Mouse (Mus musculus) MEL (cell line): ENCODE results near the gene Capn9. TPM values are rescaled to one million over a fixed set of nuclear protein-coding genes. Genes with fewer than 3 reads are reported as not detected.

Experiments
- DNase-seq: peaks from one replicate; pipeline ENCODE4 v3.0.0; 2011; ENCODE audit warnings: low read depth, low spot score
- H3K27ac ChIP-seq: 2 replicates; pipeline ENCODE4 v1.5.1; 2012; ENCODE audit warnings: low read depth, mild to moderate bottlenecking, control low read depth, low read length, moderate library complexity; ENCODE audit not compliant: control insufficient read depth
- H3K27me3 ChIP-seq, 2 experiments: fragments of 150-350 bp in 1 of 2; sonication (generic) in 1 of 2; 2 replicates each; pipeline ENCODE4 v1.6.1; 2012; ENCODE audit warnings: low read length in 2 of 2, mild to moderate bottlenecking in 2 of 2, improper control_type of control experiment in 1 of 2, moderate library complexity in 1 of 2; ENCODE audit not compliant: insufficient read depth in 2 of 2, control insufficient read depth in 1 of 2
- H3K36me3 ChIP-seq, 2 experiments: 2 replicates each; pipeline ENCODE4 v1.6.1; 2012 to 2014; ENCODE audit warnings: low read length in 2 of 2, improper control_type of control experiment in 1 of 2, inconsistent platforms in 1 of 2, mild to moderate bottlenecking in 1 of 2; ENCODE audit not compliant: insufficient read depth in 2 of 2, control insufficient read depth in 1 of 2
- H3K4me1 ChIP-seq, 2 experiments: fragments of 150-350 bp in 1 of 2; sonication (generic) in 1 of 2; 2 replicates each; pipeline ENCODE4 v1.6.1; 2012; ENCODE audit warnings: low read length in 2 of 2, improper control_type of control experiment in 1 of 2, mild to moderate bottlenecking in 1 of 2; ENCODE audit not compliant: insufficient read depth in 2 of 2, control insufficient read depth in 1 of 2
- H3K4me3 ChIP-seq, 2 experiments: fragments of 150-350 bp in 1 of 2; sonication (generic) in 1 of 2; 2 replicates each; pipeline ENCODE4 v1.5.1; 2012; ENCODE audit warnings: low read depth in 2 of 2, low read length in 2 of 2, mild to moderate bottlenecking in 2 of 2, moderate library complexity in 2 of 2, control low read depth in 1 of 2, improper control_type of control experiment in 1 of 2; ENCODE audit not compliant: control insufficient read depth in 1 of 2, insufficient read depth in 1 of 2
- H3K79me2 ChIP-seq: 2 replicates; pipeline ENCODE4 v1.6.1; 2012; ENCODE audit warnings: mild to moderate bottlenecking, low read length, moderate library complexity; ENCODE audit not compliant: control insufficient read depth, poor library complexity, insufficient read depth
- H3K9ac ChIP-seq: 2 replicates; pipeline ENCODE4 v1.6.1; 2012; ENCODE audit warnings: low read depth, mild to moderate bottlenecking, control low read depth, low read length, moderate library complexity; ENCODE audit not compliant: control insufficient read depth, poor library complexity, severe bottlenecking
- H3K9me3 ChIP-seq: fragments of 150-350 bp; sonication (generic); replicated peaks from 2 replicates; pipeline ENCODE4 v1.6.1; 2012; ENCODE audit warnings: mild to moderate bottlenecking, low read length, improper control_type of control experiment, moderate library complexity; ENCODE audit not compliant: insufficient read depth
- BHLHE40 ChIP-seq: IDR thresholded peaks from 2 replicates; pipeline ENCODE4 v1.6.1; 2012; ENCODE audit warnings: low read depth, mild to moderate bottlenecking, inconsistent platforms, low read length, improper control_type of control experiment, borderline replicate concordance
- CHD1 ChIP-seq: IDR thresholded peaks from 2 replicates; pipeline ENCODE4 v1.6.1; 2012; ENCODE audit warnings: low read depth, mild to moderate bottlenecking, inconsistent platforms, low read length, improper control_type of control experiment
- CTCF ChIP-seq, 3 experiments: IDR thresholded peaks in 2 of 3; conservative IDR thresholded peaks in 1 of 3; 2 replicates each; pipeline ENCODE4 v1.5.1; 2011 to 2012; ENCODE audit warnings: low read length in 3 of 3, low read depth in 2 of 3, mild to moderate bottlenecking in 2 of 3, improper control_type of control experiment in 1 of 3, inconsistent platforms in 1 of 3, mixed read lengths in 1 of 3, moderate library complexity in 1 of 3; ENCODE audit not compliant: control insufficient read depth in 1 of 3, insufficient read depth in 1 of 3, poor library complexity in 1 of 3, severe bottlenecking in 1 of 3
- E2F4 ChIP-seq: IDR thresholded peaks from 2 replicates; pipeline ENCODE4 v1.6.1; 2011; ENCODE audit warnings: low read depth, low read length, improper control_type of control experiment, borderline replicate concordance
- ELF1 ChIP-seq: IDR thresholded peaks from 2 replicates; pipeline ENCODE4 v1.6.1; 2014; ENCODE audit warnings: low read depth, mild to moderate bottlenecking, inconsistent platforms, low read length, improper control_type of control experiment, moderate library complexity
- EP300 ChIP-seq, 2 experiments: IDR thresholded peaks; 2 replicates each; pipeline ENCODE4 v1.6.1; 2011; ENCODE audit warnings: improper control_type of control experiment in 2 of 2, low read length in 2 of 2, low read depth in 1 of 2, mild to moderate bottlenecking in 1 of 2
- GATA1 ChIP-seq: IDR thresholded peaks from 2 replicates; pipeline ENCODE4 v1.6.1; 2011; ENCODE audit warnings: low read depth, low read length, improper control_type of control experiment
- HCFC1 ChIP-seq: IDR thresholded peaks from 2 replicates; pipeline ENCODE4 v1.6.1; 2012; ENCODE audit warnings: low read depth, mild to moderate bottlenecking, inconsistent platforms, low read length, improper control_type of control experiment, moderate library complexity
- JUND ChIP-seq: IDR thresholded peaks from 2 replicates; pipeline ENCODE4 v1.6.1; 2011; ENCODE audit warnings: low read depth, mild to moderate bottlenecking, improper control_type of control experiment, low read length
- MAFK ChIP-seq: IDR thresholded peaks from 2 replicates; pipeline ENCODE4 v1.6.1; 2011; ENCODE audit warnings: low read depth, mild to moderate bottlenecking, low read length, improper control_type of control experiment, borderline replicate concordance
- MEF2A ChIP-seq: IDR thresholded peaks from 2 replicates; pipeline ENCODE4 v1.6.1; 2014; ENCODE audit warnings: low read depth, mild to moderate bottlenecking, inconsistent platforms, low read length, improper control_type of control experiment; ENCODE audit not compliant: poor library complexity, insufficient replicate concordance, severe bottlenecking; ENCODE audit errors: extremely low read depth
- MXI1 ChIP-seq: IDR thresholded peaks from 2 replicates; pipeline ENCODE4 v1.6.1; 2011; ENCODE audit warnings: mild to moderate bottlenecking, low read depth, low read length, improper control_type of control experiment
- POLR2A ChIP-seq, 2 experiments: IDR thresholded peaks; 2 replicates each; pipeline ENCODE4 v1.6.1; 2011 to 2012; ENCODE audit warnings: low read length in 2 of 2, mild to moderate bottlenecking in 2 of 2, control low read depth in 1 of 2, improper control_type of control experiment in 1 of 2, low read depth in 1 of 2, moderate library complexity in 1 of 2; ENCODE audit not compliant: control insufficient read depth in 1 of 2, insufficient read depth in 1 of 2, poor library complexity in 1 of 2
- POLR2AphosphoS2 ChIP-seq: IDR thresholded peaks from 2 replicates; pipeline ENCODE4 v1.6.1; 2011; ENCODE audit warnings: low read length, improper control_type of control experiment
- POLR2AphosphoS5 ChIP-seq: IDR thresholded peaks from 2 replicates; pipeline ENCODE4 v1.6.1; 2012; ENCODE audit warnings: low read depth, borderline replicate concordance, mild to moderate bottlenecking, inconsistent platforms, low read length, moderate library complexity, mixed read lengths
- RAD21 ChIP-seq: IDR thresholded peaks from 2 replicates; pipeline ENCODE4 v1.6.1; 2011; ENCODE audit warnings: mild to moderate bottlenecking, low read depth, low read length, improper control_type of control experiment
- RCOR1 ChIP-seq: IDR thresholded peaks from 2 replicates; pipeline ENCODE4 v1.6.1; 2012; ENCODE audit warnings: low read depth, mild to moderate bottlenecking, inconsistent platforms, low read length, improper control_type of control experiment
- TAL1 ChIP-seq: IDR thresholded peaks from 2 replicates; pipeline ENCODE4 v1.6.1; 2012; ENCODE audit warnings: mild to moderate bottlenecking, inconsistent platforms, low read length, moderate library complexity, mixed read lengths
- TBP ChIP-seq: IDR thresholded peaks from 2 replicates; pipeline ENCODE4 v1.8.0; 2011; ENCODE audit warnings: low read depth, low read length, improper control_type of control experiment
- TCF12 ChIP-seq: IDR thresholded peaks from 2 replicates; pipeline ENCODE4 v1.6.1; 2014; ENCODE audit warnings: low read depth, mild to moderate bottlenecking, inconsistent platforms, low read length, improper control_type of control experiment, moderate library complexity
- UBTF ChIP-seq: IDR thresholded peaks from 2 replicates; pipeline ENCODE4 v1.6.1; 2012; ENCODE audit warnings: low read depth, mild to moderate bottlenecking, inconsistent platforms, low read length, improper control_type of control experiment, moderate library complexity, borderline replicate concordance; ENCODE audit not compliant: insufficient read depth
- USF2 ChIP-seq, 2 experiments: IDR thresholded peaks; 2 replicates each; pipeline ENCODE4 v1.6.1; 2011 to 2012; ENCODE audit warnings: improper control_type of control experiment in 2 of 2, low read length in 2 of 2, borderline replicate concordance in 1 of 2, inconsistent platforms in 1 of 2, low read depth in 1 of 2, mild to moderate bottlenecking in 1 of 2; ENCODE audit not compliant: insufficient read depth in 1 of 2
- ZC3H11A ChIP-seq: IDR thresholded peaks from 2 replicates; pipeline ENCODE4 v1.6.1; 2012; ENCODE audit warnings: low read depth, mild to moderate bottlenecking, inconsistent platforms, low read length, improper control_type of control experiment
- ZKSCAN1 ChIP-seq: IDR thresholded peaks from 2 replicates; pipeline ENCODE4 v1.6.1; 2012; ENCODE audit warnings: low read depth, mild to moderate bottlenecking, inconsistent platforms, low read length, improper control_type of control experiment, moderate library complexity
- polyA plus RNA-seq, 2 experiments: library from polyadenylated mRNA; stranded (reverse) in 1 of 2; unstranded in 1 of 2; fragments of >175 nt in 1 of 2; fragments of >200 nt in 1 of 2; gene quantifications; 2 replicates each; pipeline versions ENCODE4 v1.2.1 to v1.2.4; 2012; ENCODE audit warnings: low replicate concordance in 2 of 2, low read depth in 1 of 2; ENCODE audit not compliant: insufficient read length in 2 of 2, insufficient read depth in 1 of 2, missing spikeins in 1 of 2
- total RNA-seq: library from RNA; depleted of rRNA; stranded (reverse); fragments of 300-350 nt; gene quantifications from 2 replicates; pipeline ENCODE4 v1.2.3, GENCODE M21; 2012

The Capn9 gene
- total and polyA plus RNA-seq, 3 experiments, result not detected

GRCm38 (mm10) chr8:124569593-124569992 is 6.3 kb upstream of the Capn9 start, which contains the start of gene Agt:
TSS of gene Agt (minus strand) at chr8:124569706.
- no peak for TF ChIP-seq CHD1
- no peak for TF ChIP-seq TAL1
- TF ChIP-seq MXI1, result no peak
- no peak for TF ChIP-seq EP300 (IDR thresholded peaks at IDR 0.05; ENCODE audit: low read depth in 1 of 2, low read length in 2 of 2)
- no peak for TF ChIP-seq JUND
- no peak for TF ChIP-seq USF2 (IDR thresholded peaks at IDR 0.05; ENCODE audit: borderline replicate concordance in 1 of 2, insufficient read depth in 1 of 2, low read depth in 1 of 2, low read length in 2 of 2)
- no peak for TF ChIP-seq ZC3H11A
- no peak for TF ChIP-seq UBTF
- no peak for TF ChIP-seq TBP
- no peak for TF ChIP-seq TCF12
- TF ChIP-seq POLR2AphosphoS2, result no peak
- TF ChIP-seq GATA1, result no peak
- no peak for TF ChIP-seq ZKSCAN1
- TF ChIP-seq ELF1, result no peak

GRCm38 (mm10) chr8:124571732-124572429 is 4.0 kb upstream of the Capn9 start:
- no peaks in the 10 kb centered on the region for H3K9me3 ChIP-seq
- H3K27me3 ChIP-seq, result no peaks in the 10 kb centered on the region
- H3K9ac ChIP-seq, result no peak overlapping the region
- no peak for DNase-seq
- no peaks in the 10 kb centered on the region for H3K79me2 ChIP-seq
- H3K36me3 ChIP-seq, result no peaks in the 10 kb centered on the region
- no peak overlapping the region for H3K4me3 ChIP-seq
- no peak for TF ChIP-seq ZC3H11A
- no peak for TF ChIP-seq POLR2AphosphoS2
- no peak for TF ChIP-seq GATA1
- TF ChIP-seq EP300 (IDR thresholded peaks at IDR 0.05; ENCODE audit: low read depth in 1 of 2, low read length in 2 of 2), result no peak
- no peak for TF ChIP-seq MAFK
- TF ChIP-seq MEF2A, result no peak
- TF ChIP-seq CHD1, result no peak
- no peak for TF ChIP-seq BHLHE40
- TF ChIP-seq POLR2AphosphoS5, result no peak
- no peak for TF ChIP-seq UBTF
- no peak for TF ChIP-seq RCOR1
- TF ChIP-seq E2F4, result no peak
- no peak for TF ChIP-seq TCF12
- TF ChIP-seq JUND, result no peak
- no peak for TF ChIP-seq CTCF (IDR thresholded peaks at IDR 0.05 in 2 of 3, conservative IDR thresholded peaks at IDR 0.05 in 1 of 3; ENCODE audit: control insufficient read depth in 1 of 3, insufficient read depth in 1 of 3, low read depth in 2 of 3, low read length in 3 of 3, poor library complexity in 1 of 3, severe bottlenecking in 1 of 3)
- TF ChIP-seq POLR2A (IDR thresholded peaks at IDR 0.05; ENCODE audit: control insufficient read depth in 1 of 2, insufficient read depth in 1 of 2, low read depth in 1 of 2, low read length in 2 of 2, poor library complexity in 1 of 2), result no peak
- no peak for TF ChIP-seq RAD21
- TF ChIP-seq HCFC1, result no peak
- no peak for TF ChIP-seq MXI1
- peaks cover 0 to 4% of the 10 kb centered on the region in 2 experiments; a peak in 3 of 4 replicates for H3K4me1 ChIP-seq
- no peak overlapping the region for H3K27ac ChIP-seq

More at GRCm38 (mm10) chr8:124569593-124569992, 6.3 kb upstream of the Capn9 start, which contains the start of gene Agt:
- Histone ChIP-seq H3K4me3 (no peak within 1 kb of the TSS), H3K36me3 (no peaks in the 10 kb centered on the region), H3K27ac (no peak within 1 kb of the TSS), H3K27me3 (no peaks in the 10 kb centered on the region), H3K79me2 (no peaks in the 10 kb centered on the region), H3K9ac (no peak within 1 kb of the TSS), H3K4me1 (peaks cover 0 to 4% of the 10 kb centered on the region in 2 experiments; a peak in 3 of 4 replicates), H3K9me3 (no peaks in the 10 kb centered on the region)
- DNase-seq, result no peak
